Mouse (Mus musculus) urinary bladder, postnatal 10 days (tissue): Measurements from ENCODE around the gene Gbe1.

ENCODE experiments used
- DNase-seq: peaks from one replicate; pipeline ENCODE4 v3.0.0; 2022; ENCODE audit warnings: low spot score

The Gbe1 gene

GRCm38 (mm10) chr16:70313886-70314577 is at the start of gene Gbe1:
TSS of gene Gbe1 (plus strand) at chr16:70313949.
- DNase-seq, result peak; percentile 77

DNA sequence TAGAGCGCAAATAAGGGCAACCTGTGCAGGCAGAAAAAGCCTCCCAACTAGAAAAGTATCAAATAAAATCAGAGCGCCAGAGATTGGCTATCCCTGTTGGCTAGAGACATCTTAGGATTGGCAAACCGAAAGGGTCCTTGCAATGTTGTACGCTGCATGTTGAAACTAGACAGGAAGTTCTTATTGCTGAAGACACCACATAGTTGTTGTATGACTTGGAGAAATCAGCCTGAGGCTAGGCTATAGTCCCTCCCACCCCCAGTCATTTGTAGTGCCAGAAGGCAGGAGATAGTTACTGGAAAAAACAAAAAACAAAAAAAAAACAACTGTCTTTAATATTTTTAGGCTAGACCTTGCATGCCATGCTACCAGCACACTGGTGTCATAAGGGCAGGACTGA is 3.1 kb upstream of the Gbe1 start:
- no peak for DNase-seq

- DNase-seq, result no peak
These were observed 258 bp upstream of the Gbe1 start for GRCm38 (mm10) chr16:70313496-70313885.

GRCm38 (mm10) chr16:70314578-70314930 is 805 bp downstream of the Gbe1 start:
- no peak for DNase-seq

DNA sequence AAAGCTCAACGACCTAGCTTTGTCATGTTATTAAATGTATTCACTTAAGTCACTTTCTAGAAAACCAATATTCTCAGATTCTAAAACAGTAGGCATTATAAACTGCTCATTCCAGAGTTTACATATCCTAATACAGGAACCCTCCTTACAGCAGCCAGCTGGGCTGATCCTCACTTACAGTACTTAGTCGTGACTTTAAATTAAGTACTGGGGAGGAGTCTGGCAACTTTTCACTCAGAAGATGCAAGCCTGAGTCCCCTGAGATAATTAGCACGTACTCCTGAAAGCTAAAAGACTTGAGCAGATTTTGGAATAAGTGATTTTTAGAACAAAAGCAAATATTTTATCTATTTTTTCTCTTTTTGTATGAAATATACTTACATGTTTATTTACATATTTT is 1.5 kb downstream of the Gbe1 start:
- no peak for DNase-seq

DNA sequence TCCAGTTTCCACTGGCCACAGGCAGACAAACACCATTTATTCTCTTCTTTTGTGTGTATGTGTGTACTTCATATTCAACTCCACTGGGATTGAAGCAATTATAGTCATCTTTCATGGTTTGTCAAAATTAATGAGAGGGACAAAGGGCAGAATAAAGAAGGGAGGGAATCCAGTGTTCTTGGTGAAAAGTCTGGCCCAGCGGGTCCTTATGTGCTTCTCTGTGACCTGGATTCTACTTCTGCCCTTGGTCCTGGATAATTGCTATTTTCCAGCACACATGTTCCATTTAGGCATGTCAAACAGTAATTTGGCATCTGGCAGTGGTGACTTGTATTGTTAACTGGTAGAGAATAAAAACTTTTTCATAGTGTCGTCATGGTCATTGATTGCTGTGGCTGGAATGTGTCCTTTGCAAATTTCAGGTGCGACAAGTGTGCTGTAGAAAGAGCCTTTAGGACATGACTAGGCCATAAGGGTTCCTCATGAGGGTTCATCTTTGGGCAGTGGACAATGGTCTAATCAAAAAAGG is 2.2 kb downstream of the Gbe1 start:
- no peak for DNase-seq

- no peak for DNase-seq
These were observed 5.6 kb downstream of the Gbe1 start for GRCm38 (mm10) chr16:70319388-70319787.

DNA sequence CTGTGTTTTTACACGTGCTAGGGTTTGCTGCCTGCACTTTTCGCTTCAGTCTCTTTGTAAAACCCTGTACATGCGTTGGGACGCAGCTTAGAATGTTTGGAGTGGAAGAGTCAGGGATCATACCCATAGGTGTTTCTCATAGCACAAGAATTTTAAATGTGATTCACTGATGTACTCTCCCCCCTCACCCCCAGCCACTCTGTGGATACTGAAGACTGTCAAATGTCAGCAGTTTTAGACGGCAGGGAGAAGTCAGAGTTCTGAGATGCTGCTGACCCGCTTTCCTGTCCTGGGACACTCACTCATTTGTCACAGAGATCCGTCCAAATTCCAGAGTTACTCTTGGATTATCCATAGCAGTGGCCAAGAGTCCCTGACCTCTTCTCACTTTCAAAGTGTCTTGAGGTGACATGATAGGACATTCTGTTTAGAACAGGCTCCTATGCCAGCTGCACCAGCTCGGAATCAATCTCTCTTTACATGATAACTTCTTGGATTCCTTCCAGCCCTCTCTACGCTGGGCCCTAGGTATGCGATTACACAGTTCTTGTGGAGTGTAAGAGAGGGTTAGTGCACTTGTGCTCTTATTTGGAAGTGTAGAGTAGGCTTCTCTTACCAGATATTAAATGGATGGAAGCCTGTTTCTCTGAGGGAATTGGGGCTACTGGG is 7.0 kb downstream of the Gbe1 start:
- DNase-seq, result no peak

- DNase-seq, result no peak
These were observed 12.7 kb downstream of the Gbe1 start for GRCm38 (mm10) chr16:70326339-70326948.

GRCm38 (mm10) chr16:70328566-70328965 is 14.8 kb downstream of the Gbe1 start:
- no peak for DNase-seq

GRCm38 (mm10) chr16:70329036-70329435 is 15.3 kb downstream of the Gbe1 start:
- DNase-seq, result no peak

DNA sequence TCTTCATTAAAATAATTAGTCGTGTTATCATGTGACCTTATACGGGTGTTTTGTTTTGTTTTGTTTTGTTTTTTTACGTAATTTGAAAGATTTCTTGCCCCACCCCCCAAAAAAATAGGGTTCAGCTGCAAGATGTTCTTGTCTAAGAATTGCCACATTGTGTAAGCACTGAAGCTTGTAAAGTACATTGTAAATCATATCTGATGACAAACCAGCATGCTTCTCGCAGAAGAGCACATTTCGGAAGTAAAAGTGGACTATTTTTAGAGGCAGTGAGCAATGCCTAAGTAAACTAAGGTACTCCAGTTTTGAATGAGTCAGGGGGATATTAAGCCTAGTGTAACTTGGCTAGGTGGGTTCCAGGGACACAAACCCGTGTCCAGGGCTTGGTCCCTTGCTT is 15.7 kb downstream of the Gbe1 start:
- DNase-seq, result no peak

- no peak for DNase-seq
These were observed 16.3 kb downstream of the Gbe1 start for GRCm38 (mm10) chr16:70330007-70330406.

DNA sequence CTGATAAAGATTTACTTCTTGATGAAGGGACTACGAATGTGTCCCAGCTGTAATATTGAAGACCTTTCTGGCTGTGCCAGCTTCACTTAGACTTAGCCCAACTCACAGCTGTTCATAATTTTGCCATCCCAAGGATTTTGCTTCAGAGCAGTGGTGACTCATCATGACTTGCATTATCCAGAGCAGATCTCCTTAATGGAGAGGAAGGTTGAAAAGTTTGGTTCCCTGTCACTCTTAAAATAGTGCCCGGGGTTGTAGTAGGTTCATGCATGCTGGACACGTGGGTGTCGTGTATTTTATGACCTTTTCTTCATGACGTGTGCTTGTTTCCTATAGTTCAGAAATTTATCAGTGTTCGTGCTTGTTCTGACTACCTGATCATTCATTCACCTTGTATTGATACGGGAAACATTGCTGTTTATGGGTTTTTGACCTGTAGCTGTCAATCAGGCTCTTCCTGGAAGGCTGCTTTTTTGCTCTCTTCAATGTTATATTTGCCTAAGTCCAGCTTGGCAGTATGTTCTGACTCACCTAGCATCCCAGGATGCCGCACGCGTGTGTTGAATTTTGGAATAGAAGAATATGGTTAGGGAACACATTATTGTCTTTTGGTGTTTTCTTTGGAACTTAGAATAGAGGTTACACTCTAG is 17.0 kb downstream of the Gbe1 start:
- no peak for DNase-seq

- DNase-seq, result no peak
These were observed 21.1 kb downstream of the Gbe1 start for GRCm38 (mm10) chr16:70334812-70335211.

DNA sequence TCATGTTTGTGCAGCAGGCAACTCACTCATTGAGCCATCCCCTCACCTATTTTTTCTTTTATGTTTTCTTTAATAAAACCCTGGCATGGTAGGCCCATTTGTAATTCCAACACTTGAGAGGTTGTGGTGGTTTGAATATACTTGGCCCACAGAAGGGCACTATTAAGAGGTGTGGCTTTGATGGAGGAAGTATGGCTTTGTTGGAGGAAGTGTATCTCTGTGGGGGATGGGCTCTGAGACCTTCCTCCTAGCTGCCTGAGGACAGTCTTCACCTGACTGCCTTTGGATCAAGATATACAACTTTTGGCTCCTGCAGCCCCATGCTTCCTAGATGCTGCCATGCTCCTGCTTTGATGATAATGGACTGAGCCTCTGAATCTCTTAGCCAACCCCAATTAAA is 21.7 kb downstream of the Gbe1 start:
- DNase-seq, result no peak

- DNase-seq, result no peak
These were observed 23.9 kb downstream of the Gbe1 start for GRCm38 (mm10) chr16:70337661-70338060.

- DNase-seq, result no peak
These were observed 30.7 kb downstream of the Gbe1 start for GRCm38 (mm10) chr16:70344496-70344895.

DNA sequence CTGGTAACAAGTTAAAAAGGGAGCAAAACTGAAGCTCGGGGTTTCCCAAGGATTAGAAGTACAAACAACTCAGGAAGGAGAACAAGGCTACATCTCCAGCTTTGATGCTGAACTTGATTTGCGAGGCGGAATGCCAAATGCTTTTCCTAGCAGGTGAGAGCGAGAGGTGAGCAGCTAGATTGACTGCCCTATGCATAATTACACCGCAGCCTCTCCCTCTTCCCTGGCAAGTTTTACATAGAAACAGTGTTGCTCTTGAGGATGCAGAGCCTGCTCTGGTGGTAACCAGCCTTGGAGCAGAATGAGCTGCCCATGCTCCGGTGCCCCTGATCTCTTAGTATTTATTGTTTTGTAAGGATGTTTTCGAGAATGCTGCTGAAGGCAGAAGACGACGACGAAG is 31.9 kb downstream of the Gbe1 start:
- no peak for DNase-seq

GRCm38 (mm10) chr16:70350011-70350410 is 36.3 kb downstream of the Gbe1 start:
- DNase-seq, result no peak

- DNase-seq, result no peak
These were observed 38.0 kb downstream of the Gbe1 start for GRCm38 (mm10) chr16:70351641-70352280.

DNA sequence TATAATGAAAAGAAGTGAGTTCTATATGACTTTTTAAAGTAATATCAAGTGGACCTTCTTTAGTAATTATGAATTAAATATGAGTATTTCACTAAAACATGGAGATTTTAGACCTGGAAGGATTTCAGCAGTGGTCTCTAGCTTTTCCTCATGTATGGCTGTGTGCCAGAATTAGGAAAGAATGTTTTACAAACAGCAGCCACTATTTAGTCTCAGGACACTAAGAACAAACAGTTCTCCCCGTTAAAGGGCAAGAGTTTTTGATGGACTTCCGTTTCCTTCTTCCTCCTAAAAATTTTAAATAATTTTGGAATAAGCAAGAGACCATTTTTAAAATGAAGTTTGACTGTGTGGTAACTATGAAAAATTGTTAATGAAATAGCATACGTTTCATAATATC is 38.8 kb downstream of the Gbe1 start:
- no peak for DNase-seq
